Comparison of ENCODE assay signal across 9 mouse cellular contexts in the genomic region with DNA sequence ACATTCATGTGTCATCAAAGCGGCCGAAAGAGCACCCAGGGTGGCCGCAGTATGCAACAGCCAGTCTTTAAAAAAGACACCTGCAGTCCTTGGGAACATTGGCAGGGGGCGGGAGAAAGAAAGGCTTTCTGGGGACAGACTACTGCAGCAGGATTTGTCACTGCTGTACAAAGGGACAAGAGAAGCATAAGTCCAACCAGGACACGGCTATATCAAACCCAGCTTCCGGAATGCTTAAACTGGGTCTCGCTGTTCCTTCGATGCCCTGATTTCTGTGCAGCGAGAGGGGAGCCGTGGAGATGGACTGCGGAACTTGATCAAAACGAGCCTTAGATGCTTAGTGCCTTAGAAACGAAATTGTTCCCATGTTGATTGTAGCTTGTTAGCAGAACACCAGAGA.
"Had no signal": no experiment of that assay in that cellular context is flagged by ENCODE, and none has a peak within 500 bp of the region (broad histone marks: within the 10 kb centered on the region; RNA-seq: fewer than 3 reads in every experiment).

No protein-coding gene starts in this region.

- ATAC-seq: intestine, postnatal 0 days; liver, postnatal 0 days had no signal

- DNase-seq: kidney, adult 8-10 months; kidney, postnatal 25 days; liver; liver, embryonic 13.5 days; liver, postnatal 0 days; lung, postnatal 14 days; right cerebral cortex, postnatal 14 days; thymus, postnatal 14 days had no signal
